Mouse (Mus musculus): ENCODE measurements around the gene Abcb9.

GRCm38 (mm10) chr5:124026568-124026967, 69.0 kb downstream of the Abcb9 start:
- no peak for TF ChIP-seq CTCF (IDR thresholded peaks at IDR 0.05; ENCODE audit: low read depth, low read length)
- no peak for TF ChIP-seq GATA1 (IDR thresholded peaks at IDR 0.05; ENCODE audit: borderline replicate concordance, low read length)
- TF ChIP-seq GATA2 (IDR thresholded peaks at IDR 0.05; ENCODE audit: borderline replicate concordance, low read depth, low read length): no peak
- no peak for TF ChIP-seq TAL1 (conservative IDR thresholded peaks at IDR 0.05; ENCODE audit: low read depth, low read length)
- no peak for TF ChIP-seq POLR2AphosphoS5 (IDR thresholded peaks at IDR 0.05; ENCODE audit: insufficient replicate concordance, low read depth, low read length)

Measured in G1E (cell line).